Mouse (Mus musculus) cerebellum, postnatal 4 days (tissue): Measurements from ENCODE around the gene Psd4.

Experiments used
- DNase-seq, 2 experiments: peaks; one replicate each; pipeline ENCODE4 v3.0.0; 2022; ENCODE audit warnings: low spot score in 2 of 2, mixed read lengths in 1 of 2

The Psd4 gene

GRCm38 (mm10) chr2:24435699-24436098 is 68.3 kb downstream of the Psd4 start:
- DNase-seq = no peak

GRCm38 (mm10) chr2:24440056-24440455 is 72.7 kb downstream of the Psd4 start:
- DNase-seq = no peak

GRCm38 (mm10) chr2:24441899-24442298 is 74.5 kb downstream of the Psd4 start:
- no peak for DNase-seq

- no peak for DNase-seq
Measured at GRCm38 (mm10) chr2:24442303-24442925, 75.0 kb downstream of the Psd4 start.

GRCm38 (mm10) chr2:24443256-24443790 is 75.9 kb downstream of the Psd4 start:
- DNase-seq = no peak

GRCm38 (mm10) chr2:24449111-24449510 is 81.7 kb downstream of the Psd4 start:
- DNase-seq = no peak

- no peak for DNase-seq
Measured at GRCm38 (mm10) chr2:24453206-24453605, 85.8 kb downstream of the Psd4 start.

- no peak for DNase-seq
Measured at GRCm38 (mm10) chr2:24454429-24455011, 87.1 kb downstream of the Psd4 start.

- no peak for DNase-seq
Measured at GRCm38 (mm10) chr2:24455057-24455855, 87.9 kb downstream of the Psd4 start.

- no peak for DNase-seq
Measured at GRCm38 (mm10) chr2:24456841-24457240, 89.5 kb downstream of the Psd4 start.

- no peak for DNase-seq
Measured at GRCm38 (mm10) chr2:24460112-24460807, 92.9 kb downstream of the Psd4 start.

- no peak for DNase-seq
Measured at GRCm38 (mm10) chr2:24460808-24461127, 93.4 kb downstream of the Psd4 start.
